Mouse (Mus musculus) megakaryocyte, embryonic 14.5 days (primary cell): ENCODE results near the gene Sorbs1.

ENCODE experiments used
- FLI1 ChIP-seq: IDR thresholded peaks from 2 replicates; pipeline ENCODE4 v1.6.1; 2012; ENCODE audit warnings: low read length, inconsistent platforms, mixed read lengths
- GATA1 ChIP-seq: IDR thresholded peaks from 3 replicates; pipeline ENCODE4 v1.6.1; 2012; ENCODE audit warnings: mixed read lengths, low read length, inconsistent platforms, borderline replicate concordance

GRCm38 (mm10) chr19:40345684-40346083 lies 167.9 kb downstream of the Sorbs1 start:
- TF ChIP-seq GATA1 (no peak), FLI1 (no peak)
